Mouse (Mus musculus) splenic B cell, adult 2 months (primary cell): Measurements from ENCODE around the gene Stmnd1.
A peak's percentile ranks its signal among the peaks of the same experiment; 100 is the strongest.
"Not testable (repeated sequence)": the region's sequence is repeated elsewhere in the genome, so short reads cannot be mapped to it uniquely, and the experiment has no call there.

ENCODE experiments used
- DNase-seq: peaks from one replicate; pipeline ENCODE4 v3.0.0-alpha.2; 2011; ENCODE audit warnings: low read depth, low spot score
- H3K27me3 ChIP-seq: 2 replicates; pipeline ENCODE4 v1.6.1; 2012; ENCODE audit warnings: mild to moderate bottlenecking, low read length, moderate library complexity, mixed read lengths; ENCODE audit not compliant: control insufficient read depth, poor library complexity, insufficient read depth, severe bottlenecking
- H3K36me3 ChIP-seq: 2 replicates; pipeline ENCODE4 v1.6.1; 2012; ENCODE audit warnings: mild to moderate bottlenecking, low read length, moderate library complexity, mixed read lengths; ENCODE audit not compliant: control insufficient read depth, poor library complexity, insufficient read depth, severe bottlenecking

Stmnd1 gene

GRCm38 (mm10) chr13:46336281-46336680, 62.8 kb downstream of the Stmnd1 start:
- DNase-seq, H3K27me3 ChIP-seq, H3K36me3 ChIP-seq: not testable (repeated sequence)

- DNase-seq, result peak; percentile 88
- Histone ChIP-seq H3K27me3 (no peaks in the 10 kb centered on the region; the same call in 1 of the 2 replicates), H3K36me3 (no peaks in the 10 kb centered on the region)
These were observed 64.3 kb downstream of the Stmnd1 start for GRCm38 (mm10) chr13:46337791-46338190.

- DNase-seq, result peak; percentile 85
- Histone ChIP-seq H3K36me3 (no peaks in the 10 kb centered on the region), H3K27me3 (no peaks in the 10 kb centered on the region; the same call in 1 of the 2 replicates)
These were observed 66.4 kb downstream of the Stmnd1 start for GRCm38 (mm10) chr13:46339954-46340353.

GRCm38 (mm10) chr13:46340583-46340982, 67.1 kb downstream of the Stmnd1 start:
- Histone ChIP-seq H3K36me3 (no peaks in the 10 kb centered on the region), H3K27me3 (no peaks in the 10 kb centered on the region; the same call in 1 of the 2 replicates)
- peak; percentile 79 for DNase-seq

GRCm38 (mm10) chr13:46341419-46341818, 67.9 kb downstream of the Stmnd1 start:
- Histone ChIP-seq H3K36me3 (no peaks in the 10 kb centered on the region), H3K27me3 (no peaks in the 10 kb centered on the region; the same call in 1 of the 2 replicates)
- DNase-seq, result no peak

DNA sequence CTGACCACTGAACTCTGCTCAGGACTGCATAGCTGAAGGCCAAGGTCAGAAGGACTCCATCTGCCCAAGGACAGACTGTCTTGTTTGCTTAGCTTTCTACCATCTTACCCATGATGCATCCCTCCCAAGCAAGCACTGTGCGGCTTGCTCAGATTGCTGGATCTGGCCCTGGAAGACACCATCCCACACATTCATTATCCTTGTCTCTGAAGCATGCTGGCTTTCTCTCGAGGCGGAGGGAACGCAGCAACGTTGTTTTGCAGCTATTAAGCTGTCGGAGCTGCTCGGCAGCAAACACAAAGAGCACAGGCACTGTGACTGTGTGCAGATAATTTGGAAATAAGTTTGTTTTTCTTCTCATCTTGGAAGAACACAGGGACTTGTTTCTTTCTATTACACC, 69.7 kb downstream of the Stmnd1 start:
- Histone ChIP-seq H3K36me3 (no peaks in the 10 kb centered on the region), H3K27me3 (no peaks in the 10 kb centered on the region; the same call in 1 of the 2 replicates)
- no peak for DNase-seq

DNA sequence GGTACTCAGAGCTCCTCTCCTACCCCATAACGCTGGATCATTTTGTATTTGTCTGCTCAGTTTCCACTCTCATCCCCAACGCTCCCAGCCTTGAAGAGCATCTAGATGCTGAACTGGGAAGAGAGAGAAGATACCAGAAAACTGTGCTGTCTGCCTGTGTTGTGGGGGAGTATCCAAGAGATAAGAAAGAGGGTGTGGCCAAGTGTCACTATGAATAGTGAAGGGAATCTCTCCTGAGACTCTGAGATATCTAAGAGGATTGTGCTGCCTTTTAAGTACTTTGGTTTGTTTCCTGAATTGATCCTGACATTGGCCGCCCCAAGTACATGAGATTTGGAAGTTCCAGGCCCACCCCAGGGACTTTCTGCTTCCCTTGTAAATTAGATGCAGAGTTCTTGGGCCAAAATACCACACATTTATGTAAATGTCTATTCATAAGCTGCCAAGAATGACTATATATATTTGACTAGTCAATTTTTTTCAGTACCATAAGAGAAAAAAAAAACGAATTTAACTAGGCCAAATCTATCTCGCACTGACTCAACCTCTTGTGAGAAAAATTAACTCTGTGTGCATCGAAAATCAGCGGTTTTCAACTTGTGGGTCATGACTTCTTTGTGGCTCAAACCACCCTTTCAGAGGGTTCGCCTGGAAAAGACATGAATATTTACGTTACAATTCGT, 73.5 kb downstream of the Stmnd1 start:
- Histone ChIP-seq H3K27me3 (no peaks in the 10 kb centered on the region), H3K36me3 (no peaks in the 10 kb centered on the region)
- DNase-seq, result no peak

DNA sequence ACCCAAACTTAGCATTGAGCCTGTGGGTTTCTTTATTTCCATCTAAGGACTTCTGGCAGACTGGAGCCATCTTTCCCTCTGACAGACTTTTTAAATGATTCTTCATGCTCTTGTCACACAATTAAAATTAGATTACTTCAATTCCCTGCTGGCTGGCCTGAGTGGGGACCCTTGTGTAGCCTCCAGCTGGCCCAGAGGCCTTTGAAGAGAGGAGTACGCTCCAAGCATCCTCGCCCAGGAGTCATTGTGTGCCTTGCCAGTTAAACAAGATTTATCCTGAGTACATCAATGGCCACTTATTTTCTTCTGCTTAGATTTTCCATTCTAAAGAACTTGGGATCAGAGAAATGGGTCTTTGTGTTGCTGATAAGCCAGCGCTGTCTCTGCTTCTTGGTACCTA, 76.1 kb downstream of the Stmnd1 start:
- H3K36me3 ChIP-seq, result no peaks in the 10 kb centered on the region
- no peaks in the 10 kb centered on the region for H3K27me3 ChIP-seq
- no peak for DNase-seq
